Mouse (Mus musculus) bone marrow macrophage, adult 2 months (primary cell): ENCODE measurements around the gene Bet1l. TPM values are rescaled to one million over a fixed set of nuclear protein-coding genes. Genes with fewer than 3 reads are reported as not detected.
A peak's percentile ranks its signal among the peaks of the same experiment; 100 is the strongest.
"Not testable (repeated sequence)": the region's sequence is repeated elsewhere in the genome, so short reads cannot be mapped to it uniquely, and the experiment has no call there.

Experiments used
- H3K27ac ChIP-seq: 2 replicates; pipeline ENCODE4 v1.5.1; 2012; ENCODE audit warnings: low read depth, low read length; ENCODE audit not compliant: insufficient read depth
- H3K4me1 ChIP-seq: 2 replicates; pipeline ENCODE4 v1.6.1; 2012; ENCODE audit warnings: low read length; ENCODE audit not compliant: control insufficient read depth, insufficient read depth
- H3K4me3 ChIP-seq: 2 replicates; pipeline ENCODE4 v1.5.1; 2012; ENCODE audit warnings: mild to moderate bottlenecking, low read length, moderate library complexity; ENCODE audit not compliant: insufficient read depth
- CTCF ChIP-seq: IDR thresholded peaks from 2 replicates; pipeline ENCODE4 v1.5.1; 2012; ENCODE audit warnings: low read depth, mild to moderate bottlenecking, low read length, moderate library complexity
- POLR2A ChIP-seq: IDR thresholded peaks from 2 replicates; pipeline ENCODE4 v1.6.1; 2012; ENCODE audit warnings: mild to moderate bottlenecking, low read depth, low read length, borderline replicate concordance
- polyA plus RNA-seq: library from polyadenylated mRNA; stranded (reverse); fragments of >200 nt; gene quantifications from 2 replicates; pipeline ENCODE4 v1.2.4, GENCODE M21; 2012; ENCODE audit not compliant: missing spikeins, insufficient read depth, insufficient read length

Bet1l gene
- polyA plus RNA-seq, 1 experiment, result 29.7 TPM

- no peak for TF ChIP-seq POLR2A
- TF ChIP-seq CTCF, result no peak
- H3K4me3 ChIP-seq, result no peak overlapping the region
- H3K27ac ChIP-seq, result no peak overlapping the region
- H3K4me1 ChIP-seq, result no peaks in the 10 kb centered on the region
Measured at GRCm38 (mm10) chr7:140894031-140894430, 36.7 kb upstream of the Bet1l start.

- not testable (repeated sequence) for H3K4me3 ChIP-seq, H3K4me1 ChIP-seq, H3K27ac ChIP-seq
Measured at GRCm38 (mm10) chr7:140890636-140891035, 33.3 kb upstream of the Bet1l start.

DNA sequence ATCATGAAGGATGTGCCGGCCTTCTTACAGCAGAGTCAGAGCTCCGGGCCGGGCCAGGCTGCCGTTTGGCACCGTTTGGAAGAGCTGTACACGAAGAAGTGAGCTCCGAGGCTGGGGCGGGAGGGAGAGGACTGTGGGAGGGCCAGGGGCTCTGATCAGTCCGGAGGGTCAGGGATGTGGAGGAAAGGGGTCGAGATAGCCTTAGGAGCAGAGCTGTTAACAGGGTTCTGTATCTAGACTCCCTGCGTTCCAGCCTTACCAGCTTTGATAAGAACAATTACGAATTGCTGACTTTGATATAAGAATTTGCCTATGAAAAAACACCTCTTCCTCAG lies 25.1 kb upstream of the Bet1l start:
- Histone ChIP-seq H3K4me1 (peaks cover 30% of the 10 kb centered on the region), H3K4me3 (peak overlapping the region; percentile 84), H3K27ac (peak overlapping the region; percentile 33; the same call in 1 of the 2 replicates)
- TF ChIP-seq CTCF (no peak), POLR2A (no peak)

- H3K4me3 ChIP-seq, result peak within 1 kb of the TSS; percentile 84
- TF ChIP-seq POLR2A, result no peak
- TF ChIP-seq CTCF, result no peak
- peak within 1 kb of the TSS; percentile 84 for H3K27ac ChIP-seq
- H3K4me1 ChIP-seq, result peaks cover 35% of the 10 kb centered on the region
Measured at GRCm38 (mm10) chr7:140881696-140882468, 24.5 kb upstream of the Bet1l start, which contains the start of the genes Psmd13 and Sirt3. Gene Psmd13, plus strand, starts transcription at chr7:140881968. Gene Sirt3, minus strand, starts transcription at chr7:140882309.

DNA sequence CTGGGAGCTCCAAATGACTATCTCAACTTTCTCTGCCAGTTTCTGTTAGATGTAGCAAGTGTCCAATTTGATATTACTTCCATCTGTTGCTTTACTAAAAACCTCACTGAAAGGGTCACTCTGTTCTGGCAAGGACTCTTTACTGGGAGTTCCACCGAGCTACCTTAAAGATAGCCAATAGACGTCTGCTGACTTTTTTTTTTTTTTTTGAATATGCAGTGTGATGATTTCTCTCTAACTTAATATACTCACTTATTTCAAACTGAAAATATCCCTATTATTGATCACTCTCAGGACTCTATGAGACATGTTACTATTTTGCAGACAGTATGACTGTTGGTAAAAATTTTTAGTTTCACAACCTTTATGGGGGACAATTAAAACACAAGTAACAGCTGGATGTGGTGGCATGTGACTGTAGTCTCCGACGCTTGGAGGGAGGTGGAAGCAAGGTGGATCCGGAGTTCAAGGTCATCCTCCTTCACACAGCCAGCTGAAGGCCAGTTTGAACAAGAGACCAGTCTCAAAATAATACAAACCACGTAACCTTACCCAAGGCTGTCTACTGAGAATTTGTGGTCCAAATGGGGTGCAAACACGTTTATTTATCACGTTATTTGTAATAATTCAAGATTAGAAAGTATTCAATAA lies 23.6 kb upstream of the Bet1l start:
- peak overlapping the region; percentile 20; the same call in 1 of the 2 replicates for H3K27ac ChIP-seq
- TF ChIP-seq POLR2A (no peak), CTCF (no peak)
- peak overlapping the region; percentile 84 for H3K4me3 ChIP-seq
- peaks cover 44% of the 10 kb centered on the region for H3K4me1 ChIP-seq

DNA sequence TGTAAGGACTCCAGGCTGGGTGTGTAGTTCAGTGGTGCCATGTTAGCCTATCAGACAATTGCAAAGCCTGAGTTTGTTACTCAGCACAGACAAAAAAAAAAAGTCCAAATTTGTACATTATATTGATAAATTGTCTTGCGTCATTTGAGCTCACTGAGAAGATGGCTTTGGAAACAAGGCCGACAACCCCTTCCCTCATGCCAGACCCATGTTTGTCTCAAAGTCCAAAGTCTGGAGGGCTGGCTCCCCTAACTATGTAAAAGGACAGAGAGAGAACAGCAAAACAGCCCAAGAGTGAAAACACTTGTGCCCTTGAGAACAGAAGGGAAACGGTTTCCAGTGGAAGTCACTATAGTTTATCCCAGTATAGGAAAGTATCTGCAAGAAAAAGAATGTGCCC lies 23.0 kb upstream of the Bet1l start:
- H3K4me1 ChIP-seq, result peaks cover 48% of the 10 kb centered on the region
- no peak overlapping the region for H3K27ac ChIP-seq
- peak overlapping the region; percentile 5; the same call in 1 of the 2 replicates for H3K4me3 ChIP-seq
- no peak for TF ChIP-seq POLR2A
- no peak for TF ChIP-seq CTCF

GRCm38 (mm10) chr7:140879355-140879754 lies 22.0 kb upstream of the Bet1l start:
- peak overlapping the region; percentile 26 for H3K27ac ChIP-seq
- peaks cover 55% of the 10 kb centered on the region for H3K4me1 ChIP-seq
- TF ChIP-seq CTCF, result no peak
- no peak for TF ChIP-seq POLR2A
- peak overlapping the region; percentile 19 for H3K4me3 ChIP-seq

- peaks cover 58% of the 10 kb centered on the region for H3K4me1 ChIP-seq
- TF ChIP-seq POLR2A (no peak), CTCF (no peak)
- no peak overlapping the region for H3K4me3 ChIP-seq
- peak overlapping the region; percentile 33 for H3K27ac ChIP-seq
Measured at GRCm38 (mm10) chr7:140877364-140877763, 20.0 kb upstream of the Bet1l start.

GRCm38 (mm10) chr7:140874224-140874623 lies 16.8 kb upstream of the Bet1l start:
- peak overlapping the region; percentile 60 for H3K27ac ChIP-seq
- no peak for TF ChIP-seq CTCF
- no peak for TF ChIP-seq POLR2A
- H3K4me3 ChIP-seq, result no peak overlapping the region
- H3K4me1 ChIP-seq, result peaks cover 48% of the 10 kb centered on the region

- TF ChIP-seq CTCF, result no peak
- no peak for TF ChIP-seq POLR2A
- no peaks in the 10 kb centered on the region for H3K4me1 ChIP-seq
- no peak overlapping the region for H3K27ac ChIP-seq
- no peak overlapping the region for H3K4me3 ChIP-seq
Measured at GRCm38 (mm10) chr7:140864761-140865160, 7.4 kb upstream of the Bet1l start.
